Mouse (Mus musculus) heart, embryonic 16.5 days (tissue): ENCODE data around the gene Rbbp8nl. TPM values are rescaled to one million over a fixed set of nuclear protein-coding genes. Genes with fewer than 3 reads are reported as not detected.

ENCODE experiments used
- ATAC-seq: fragments of 200-750 bp; cut with Nextera tagmentation; replicated peaks from 2 replicates; pipeline ENCODE4 v1.8.0; 2017; ENCODE audit warnings: moderate number of reproducible peaks; ENCODE audit not compliant: insufficient read depth, low FRiP score; ENCODE audit errors: extremely low read depth
- H3K27ac ChIP-seq: fragments of 300-500 bp; sonication (generic); 2 replicates; pipeline ENCODE4 v1.5.1; 2014; ENCODE audit warnings: mild to moderate bottlenecking, low read length, control low read depth, moderate library complexity
- H3K27me3 ChIP-seq: fragments of 300-500 bp; sonication (generic); 2 replicates; pipeline ENCODE4 v1.6.1; 2014; ENCODE audit warnings: low read length, mixed read lengths; ENCODE audit not compliant: control insufficient read depth, insufficient read depth
- H3K36me3 ChIP-seq: fragments of 300-500 bp; sonication (generic); 2 replicates; pipeline ENCODE4 v1.6.1; 2014; ENCODE audit not compliant: control insufficient read depth, insufficient read depth
- H3K4me1 ChIP-seq: fragments of 300-500 bp; sonication (generic); 2 replicates; pipeline ENCODE4 v1.6.1; 2014; ENCODE audit warnings: low read length, mixed read lengths; ENCODE audit not compliant: control insufficient read depth, insufficient read depth
- H3K4me2 ChIP-seq: fragments of 300-500 bp; sonication (generic); 2 replicates; pipeline ENCODE4 v1.6.1; 2014; ENCODE audit warnings: low read depth, mild to moderate bottlenecking, control low read depth, low read length
- H3K4me3 ChIP-seq: fragments of 300-500 bp; sonication (generic); 2 replicates; pipeline ENCODE4 v1.5.1; 2014; ENCODE audit warnings: mild to moderate bottlenecking, control low read depth, low read length
- H3K9ac ChIP-seq: fragments of 300-500 bp; sonication (generic); 2 replicates; pipeline ENCODE4 v1.6.1; 2014; ENCODE audit warnings: low read length, control low read depth
- H3K9me3 ChIP-seq: fragments of 300-500 bp; sonication (generic); replicated peaks from 2 replicates; pipeline ENCODE4 v1.6.1; 2016; ENCODE audit warnings: low read length; ENCODE audit not compliant: control insufficient read depth
- WGBS: fragments of 180-500 bp; shearing (Covaris S2); extraction: QIAGEN DNeasy Blood & Tissue Kit; methylation state at CpG from one replicate; pipeline ENCODE4 v1.1.7; 2014; 5-methylcytosine and 5-hydroxymethylcytosine counted together
- polyA plus RNA-seq: library from polyadenylated mRNA; unstranded; fragments of >200 nt; fragmentation: Nextera tagmentation; extraction: Ambion mirVana; gene quantifications from 2 replicates; pipeline ENCODE4 v1.2.1, GENCODE M21; 2015

Gene Rbbp8nl
- polyA plus RNA-seq, 1 experiment from 2014 or later = 0.05 TPM

DNA sequence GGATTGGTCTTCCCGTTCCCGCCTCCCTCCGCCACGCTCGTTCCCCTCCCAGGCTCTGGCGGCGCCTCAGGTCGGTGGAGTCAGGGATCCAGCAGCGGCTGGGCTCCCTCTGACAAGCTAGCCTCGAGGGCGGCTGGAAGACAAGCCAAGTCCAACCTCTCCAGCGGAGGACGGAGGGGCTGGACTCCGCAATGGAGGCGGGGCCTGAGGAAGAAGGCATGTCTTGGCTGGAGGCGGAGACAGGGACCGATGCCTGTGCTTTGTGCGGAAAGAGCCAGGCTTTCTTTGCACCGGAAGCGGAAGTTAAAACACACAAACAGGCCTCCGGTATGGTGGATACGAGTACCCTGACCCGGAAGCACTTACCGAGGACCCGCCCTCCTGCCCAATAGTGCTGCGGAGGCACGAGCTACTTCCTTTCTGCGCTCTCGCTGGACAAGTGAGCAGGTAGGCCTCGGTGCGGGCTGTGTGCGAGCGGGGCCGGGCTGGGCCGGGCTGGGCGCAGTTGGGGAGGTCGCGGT, 32.6 kb downstream of the Rbbp8nl start, which contains the start of gene Rps21:
Gene Rps21 (plus strand): TSS at position 377 of the 521 bp plus-strand sequence.
- Histone ChIP-seq H3K9ac (peak within 1 kb of the TSS; percentile 81), H3K4me2 (peak within 1 kb of the TSS; percentile 78), H3K4me3 (peak within 1 kb of the TSS; percentile 61), H3K27ac (peak within 1 kb of the TSS; percentile 91), H3K36me3 (peaks cover 9% of the 10 kb centered on the region; the same call in 1 of the 2 replicates), H3K27me3 (no peaks in the 10 kb centered on the region), H3K9me3 (no peaks in the 10 kb centered on the region), H3K4me1 (peaks cover 16% of the 10 kb centered on the region)
- ATAC-seq = peak; percentile 96
- under 1% methylated on average over 38 of the region's 38 CpGs for WGBS

DNA sequence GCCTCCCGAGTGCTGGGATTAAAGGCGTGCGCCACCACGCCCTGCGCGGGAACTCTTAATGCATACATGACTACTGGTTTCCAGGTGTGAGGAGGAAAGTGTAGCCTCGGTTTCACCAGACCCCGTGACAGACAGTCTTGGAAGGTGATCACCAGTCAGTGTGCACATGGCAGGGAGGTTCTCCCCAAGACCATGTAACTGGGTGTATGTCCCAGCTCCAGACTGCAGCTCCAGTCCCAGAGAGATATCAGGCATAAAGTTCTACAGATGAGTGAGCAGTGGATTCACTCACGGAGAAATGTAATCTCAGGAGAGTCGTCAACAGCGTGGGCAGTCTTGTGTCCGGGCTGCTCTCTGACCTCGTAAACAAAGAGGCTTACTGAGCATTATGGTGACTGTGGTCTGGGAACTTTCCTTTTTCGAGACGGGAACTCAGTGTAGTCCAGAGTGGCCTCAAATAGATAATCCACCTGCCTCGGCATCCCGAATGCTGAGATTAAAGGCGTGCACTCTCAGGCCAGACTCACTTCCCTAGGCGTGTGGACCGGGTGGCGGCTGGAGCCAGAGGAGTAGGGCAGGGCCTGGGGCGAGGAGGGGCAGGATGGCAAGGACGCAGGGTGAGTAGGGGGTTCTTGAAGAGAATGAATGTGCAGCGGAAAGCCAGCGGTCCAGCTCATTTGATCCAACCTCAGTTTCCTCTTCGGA, 33.2 kb downstream of the Rbbp8nl start:
- no peaks in the 10 kb centered on the region for H3K9me3 ChIP-seq
- H3K9ac ChIP-seq = peak overlapping the region; percentile 81
- H3K36me3 ChIP-seq = peaks cover 9% of the 10 kb centered on the region; the same call in 1 of the 2 replicates
- peak overlapping the region; percentile 61 for H3K4me3 ChIP-seq
- peak; percentile 54 for ATAC-seq
- H3K4me1 ChIP-seq = peaks cover 14% of the 10 kb centered on the region
- peak overlapping the region; percentile 91 for H3K27ac ChIP-seq
- H3K4me2 ChIP-seq = peak overlapping the region; percentile 78
- WGBS = 24% methylated on average over 26 of the region's 26 CpGs
- H3K27me3 ChIP-seq = no peaks in the 10 kb centered on the region

DNA sequence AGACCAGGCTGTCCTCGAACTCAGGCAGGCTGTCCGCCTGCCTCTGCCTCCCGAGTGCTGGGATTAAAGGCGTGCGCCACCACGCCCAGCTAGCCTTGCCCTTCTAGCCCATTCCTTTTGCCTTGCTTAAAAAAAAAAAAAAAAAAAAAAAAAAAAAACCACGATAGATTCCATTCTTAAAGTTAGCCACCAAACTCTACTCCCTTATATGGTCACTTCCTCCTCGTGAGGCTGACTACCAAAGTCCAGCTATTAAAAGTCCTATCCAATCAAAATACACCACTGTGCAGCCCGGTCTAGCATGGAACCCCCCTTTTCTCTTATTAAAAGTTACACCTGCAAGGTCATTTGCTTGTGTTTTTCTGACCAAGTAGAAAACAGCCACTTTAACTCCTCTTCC, 34.0 kb downstream of the Rbbp8nl start:
- Histone ChIP-seq H3K9me3 (no peaks in the 10 kb centered on the region), H3K27ac (no peak overlapping the region), H3K27me3 (no peaks in the 10 kb centered on the region), H3K9ac (no peak overlapping the region), H3K4me3 (no peak overlapping the region), H3K4me1 (peaks cover 14% of the 10 kb centered on the region), H3K36me3 (peaks cover 4% of the 10 kb centered on the region; the same call in 1 of the 2 replicates), H3K4me2 (peak overlapping the region; percentile 78; the same call in 1 of the 2 replicates)
- WGBS = 82% methylated on average over 9 of the region's 9 CpGs
- ATAC-seq = no peak

DNA sequence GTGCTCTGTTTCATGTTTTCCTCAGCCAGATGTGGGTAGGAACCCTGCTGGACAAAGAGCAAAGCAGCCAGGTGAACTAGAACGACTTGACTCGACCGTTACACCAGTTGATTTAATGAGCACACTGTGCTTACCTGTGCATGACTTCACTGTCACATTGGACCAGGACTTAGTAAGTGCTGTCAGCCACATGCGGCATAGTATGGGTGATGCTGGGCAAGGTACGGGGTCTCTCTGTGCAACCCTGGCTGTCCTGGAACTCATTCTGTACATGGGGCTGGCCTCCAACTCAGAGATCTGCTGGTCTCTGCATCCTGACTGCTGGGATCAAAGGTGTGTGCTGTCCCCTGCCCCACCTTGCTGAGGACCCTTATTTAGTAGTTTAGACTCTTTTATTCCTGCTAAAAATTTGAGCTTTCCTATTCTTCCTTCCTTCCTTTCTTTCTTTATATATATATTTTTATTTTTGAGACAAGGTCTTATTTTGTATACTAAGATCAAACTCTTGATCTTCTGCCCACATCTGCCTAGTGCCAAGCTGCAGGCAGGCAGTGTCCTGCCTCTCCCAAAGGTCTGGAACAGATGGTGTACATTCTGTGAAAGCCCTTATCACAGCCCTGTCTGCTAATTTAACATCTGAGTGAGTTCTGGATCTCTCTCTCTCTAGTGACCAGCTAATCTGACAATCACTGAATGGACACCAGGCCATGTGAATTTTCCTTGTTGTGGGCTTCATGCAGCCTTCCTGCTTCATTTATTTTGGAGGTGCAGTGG, 35.1 kb downstream of the Rbbp8nl start:
- Histone ChIP-seq H3K4me3 (no peak overlapping the region), H3K4me1 (peaks cover 14% of the 10 kb centered on the region), H3K27ac (no peak overlapping the region), H3K36me3 (peaks cover 3% of the 10 kb centered on the region; the same call in 1 of the 2 replicates), H3K9ac (no peak overlapping the region), H3K27me3 (no peaks in the 10 kb centered on the region), H3K9me3 (no peaks in the 10 kb centered on the region), H3K4me2 (no peak overlapping the region)
- no peak for ATAC-seq
- 88% methylated on average over 5 of the region's 5 CpGs for WGBS

DNA sequence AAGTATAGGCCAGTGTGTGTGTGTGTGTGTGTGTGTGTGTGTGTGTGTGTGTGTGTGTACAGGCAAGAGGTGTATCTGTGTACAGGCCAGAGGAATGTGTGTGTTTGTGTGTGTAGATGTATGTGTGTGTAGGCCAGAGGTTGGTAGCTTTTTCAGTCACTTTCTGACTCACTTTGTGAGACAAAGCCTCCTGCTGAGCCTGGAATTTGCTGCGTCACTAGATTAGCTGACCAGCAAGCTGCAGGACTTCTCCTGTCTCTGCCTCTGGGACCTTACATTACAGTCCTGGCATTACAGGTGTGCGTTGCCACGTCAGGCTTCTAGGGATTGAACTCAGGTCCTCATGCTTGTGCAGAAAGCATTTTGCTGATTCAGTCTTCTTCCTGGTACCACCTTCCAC, 37.8 kb downstream of the Rbbp8nl start:
- 67% methylated on average over 3 of the region's 3 CpGs for WGBS
- H3K4me2 ChIP-seq = no peak overlapping the region
- no peaks in the 10 kb centered on the region for H3K36me3 ChIP-seq
- no peak overlapping the region for H3K27ac ChIP-seq
- H3K27me3 ChIP-seq = no peaks in the 10 kb centered on the region
- no peak overlapping the region for H3K4me3 ChIP-seq
- H3K9ac ChIP-seq = no peak overlapping the region
- no peak for ATAC-seq
- no peaks in the 10 kb centered on the region for H3K9me3 ChIP-seq
- peaks cover 6% of the 10 kb centered on the region for H3K4me1 ChIP-seq

DNA sequence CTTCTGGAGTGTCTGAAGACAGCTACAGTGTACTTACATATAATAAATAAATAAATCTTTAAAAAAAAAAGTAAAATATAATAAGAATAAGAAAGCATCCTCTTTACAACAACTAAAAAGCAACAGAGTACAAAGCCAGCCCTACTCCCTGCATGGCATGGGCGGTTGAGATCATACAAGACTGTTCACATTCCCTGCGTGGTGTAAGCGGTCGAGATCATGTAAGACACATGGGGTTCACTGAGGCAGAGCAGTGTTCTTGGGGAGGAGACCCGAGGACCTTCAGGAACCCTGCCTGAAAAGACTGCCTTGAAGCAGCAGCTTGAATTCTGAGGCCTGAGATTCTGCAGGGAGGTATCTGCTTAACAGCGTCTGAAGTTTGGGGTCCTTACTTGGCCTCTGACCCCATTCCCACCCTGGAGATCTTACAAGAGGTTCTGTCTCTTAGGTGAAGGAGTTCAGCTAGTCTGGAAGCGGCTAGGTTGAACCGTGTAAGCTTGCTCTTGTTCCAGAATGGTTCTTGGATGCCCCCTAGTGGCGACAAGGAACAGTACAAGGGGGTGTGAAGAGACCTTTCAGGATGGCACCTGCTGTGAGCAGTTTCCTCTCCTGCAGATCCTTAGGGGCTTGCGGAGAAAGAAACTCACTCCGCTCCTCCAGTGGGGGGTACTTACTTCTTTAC, 38.6 kb downstream of the Rbbp8nl start:
- no peaks in the 10 kb centered on the region for H3K36me3 ChIP-seq
- H3K4me1 ChIP-seq = peaks cover 4% of the 10 kb centered on the region
- ATAC-seq = peak; percentile 82
- WGBS = 26% methylated on average over 11 of the region's 11 CpGs
- no peaks in the 10 kb centered on the region for H3K9me3 ChIP-seq
- H3K4me2 ChIP-seq = no peak overlapping the region
- H3K9ac ChIP-seq = 0 out of 2 replicates have a peak overlapping the region, but pooled peaks have one; percentile 24
- no peak overlapping the region for H3K4me3 ChIP-seq
- no peaks in the 10 kb centered on the region for H3K27me3 ChIP-seq
- H3K27ac ChIP-seq = no peak overlapping the region

DNA sequence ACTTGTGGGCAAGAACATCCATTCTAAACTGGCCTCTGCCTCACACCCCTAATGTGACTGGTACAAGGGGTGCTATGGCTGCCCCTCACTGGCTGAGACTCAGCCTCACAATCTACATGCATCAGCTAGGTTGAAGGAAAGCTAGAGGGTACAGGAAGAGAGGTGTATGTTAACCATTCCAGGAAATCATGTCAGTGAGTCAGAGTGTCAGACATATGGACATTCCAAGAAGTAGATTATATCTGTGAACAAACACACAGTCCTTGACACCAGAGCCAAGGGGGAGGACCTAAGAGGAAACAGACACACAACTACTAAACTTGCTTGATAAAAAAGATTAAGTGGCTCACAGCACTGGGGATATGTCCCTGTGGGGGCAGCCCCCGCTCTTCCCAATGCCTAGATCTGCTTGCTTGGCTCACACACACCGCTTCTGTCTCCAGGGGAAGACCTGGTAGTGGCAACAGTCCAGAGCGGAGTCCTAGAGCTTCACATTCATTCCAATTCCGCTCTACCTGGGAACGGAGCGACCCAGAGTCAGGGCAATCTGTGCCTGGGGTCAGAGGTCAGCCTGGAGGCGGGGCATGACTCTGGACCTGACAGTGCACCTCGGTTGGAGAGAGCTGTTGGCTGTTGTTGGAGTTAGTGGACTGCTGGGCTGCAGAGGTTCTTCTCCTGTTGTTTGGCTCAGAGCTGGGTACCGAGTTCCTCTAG, 40.6 kb downstream of the Rbbp8nl start:
- H3K4me2 ChIP-seq = no peak overlapping the region
- no peaks in the 10 kb centered on the region for H3K36me3 ChIP-seq
- H3K27ac ChIP-seq = no peak overlapping the region
- 65% methylated on average over 9 of the region's 9 CpGs for WGBS
- H3K4me3 ChIP-seq = no peak overlapping the region
- H3K9me3 ChIP-seq = no peaks in the 10 kb centered on the region
- no peaks in the 10 kb centered on the region for H3K27me3 ChIP-seq
- ATAC-seq = no peak
- H3K4me1 ChIP-seq = no peaks in the 10 kb centered on the region
- no peak overlapping the region for H3K9ac ChIP-seq

DNA sequence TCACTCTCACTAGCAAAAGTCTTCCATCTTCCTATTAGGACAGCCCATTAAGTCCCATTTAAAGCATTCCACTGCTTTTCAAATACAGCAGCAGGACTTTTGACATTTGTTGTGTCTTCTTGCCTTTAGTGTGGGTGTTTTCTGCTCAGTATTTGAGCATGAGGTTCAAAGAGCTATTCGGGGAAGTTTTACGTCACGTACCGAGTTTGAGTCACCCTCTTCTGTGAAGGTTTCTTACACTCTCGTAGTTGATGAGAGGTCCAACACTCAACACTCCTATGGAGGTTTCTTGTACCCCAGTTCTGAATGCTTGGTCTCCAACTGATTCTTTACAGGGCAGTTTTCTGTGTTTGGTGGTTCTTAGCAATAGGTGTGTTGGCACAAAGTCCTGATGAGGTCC, 41.8 kb downstream of the Rbbp8nl start:
- 87% methylated on average over 5 of the region's 5 CpGs for WGBS
- no peak overlapping the region for H3K4me2 ChIP-seq
- H3K4me1 ChIP-seq = no peaks in the 10 kb centered on the region
- H3K36me3 ChIP-seq = no peaks in the 10 kb centered on the region
- no peak overlapping the region for H3K27ac ChIP-seq
- H3K4me3 ChIP-seq = no peak overlapping the region
- ATAC-seq = no peak
- H3K9ac ChIP-seq = no peak overlapping the region
- no peaks in the 10 kb centered on the region for H3K9me3 ChIP-seq
- no peaks in the 10 kb centered on the region for H3K27me3 ChIP-seq
